Mouse (Mus musculus): Measurements from ENCODE around the gene Tmc1. TPM values are rescaled to one million over a fixed set of nuclear protein-coding genes. Genes with fewer than 3 reads are reported as not detected.

Gene Tmc1
- under 1 TPM; 0.39 to 0.60 (median 0.54) TPM for total RNA-seq (2022)

GRCm38 (mm10) chr19:20953874-20954273 lies at the start of gene Tmc1:
TSS of gene Tmc1 (minus strand) at chr19:20954202.
- DNase-seq (ENCODE audit: low spot score in 2 of 2), result no peak

- no peak for DNase-seq (ENCODE audit: low spot score in 2 of 2)
Observed at GRCm38 (mm10) chr19:21001552-21001951, 47.5 kb upstream of the Tmc1 start.

- DNase-seq (ENCODE audit: low spot score in 2 of 2), result no peak
Observed at GRCm38 (mm10) chr19:20979244-20979643, 25.2 kb upstream of the Tmc1 start.

GRCm38 (mm10) chr19:20978148-20978547 lies 24.1 kb upstream of the Tmc1 start:
- DNase-seq (ENCODE audit: low spot score in 2 of 2), result no peak

- DNase-seq (ENCODE audit: low spot score in 2 of 2), result no peak
Observed at GRCm38 (mm10) chr19:20971926-20972325, 17.9 kb upstream of the Tmc1 start.

GRCm38 (mm10) chr19:20954815-20955214 lies 813 bp upstream of the Tmc1 start:
- no peak for DNase-seq (ENCODE audit: low spot score in 2 of 2)

GRCm38 (mm10) chr19:20944446-20944845 lies 9.6 kb downstream of the Tmc1 start:
- no peak for DNase-seq (ENCODE audit: low spot score in 2 of 2)

GRCm38 (mm10) chr19:20924282-20924681 lies 29.7 kb downstream of the Tmc1 start:
- DNase-seq (ENCODE audit: low spot score in 2 of 2), result no peak

GRCm38 (mm10) chr19:20923336-20924211 lies 30.4 kb downstream of the Tmc1 start:
- no peak for DNase-seq (ENCODE audit: low spot score in 2 of 2)

- no peak for DNase-seq (ENCODE audit: low spot score in 2 of 2)
Observed at GRCm38 (mm10) chr19:20918241-20918640, 35.8 kb downstream of the Tmc1 start.

GRCm38 (mm10) chr19:20915151-20915550 lies 38.9 kb downstream of the Tmc1 start:
- DNase-seq (ENCODE audit: low spot score in 2 of 2), result no peak

GRCm38 (mm10) chr19:20910356-20910755 lies 43.6 kb downstream of the Tmc1 start:
- no peak for DNase-seq (ENCODE audit: low spot score in 2 of 2)

GRCm38 (mm10) chr19:20881205-20881604 lies 72.8 kb downstream of the Tmc1 start:
- no peak for DNase-seq (ENCODE audit: low spot score in 2 of 2)

- DNase-seq (ENCODE audit: low spot score in 2 of 2), result no peak
Observed at GRCm38 (mm10) chr19:20875881-20876280, 78.1 kb downstream of the Tmc1 start.

GRCm38 (mm10) chr19:20861779-20862178 lies 92.2 kb downstream of the Tmc1 start:
- DNase-seq (ENCODE audit: low spot score in 2 of 2), result no peak

- DNase-seq (ENCODE audit: low spot score in 2 of 2), result no peak
Observed at GRCm38 (mm10) chr19:20860270-20860669, 93.7 kb downstream of the Tmc1 start.

GRCm38 (mm10) chr19:20857819-20858218 lies 96.2 kb downstream of the Tmc1 start:
- DNase-seq (ENCODE audit: low spot score in 2 of 2), result no peak

GRCm38 (mm10) chr19:20848906-20849305 lies 105.1 kb downstream of the Tmc1 start:
- DNase-seq (ENCODE audit: low spot score in 2 of 2), result no peak

- DNase-seq (ENCODE audit: low spot score in 2 of 2), result no peak
Observed at GRCm38 (mm10) chr19:20847476-20848073, 106.4 kb downstream of the Tmc1 start.

- DNase-seq (ENCODE audit: low spot score in 2 of 2), result no peak
Observed at GRCm38 (mm10) chr19:20837422-20837821, 116.6 kb downstream of the Tmc1 start.

- no peak for DNase-seq (ENCODE audit: low spot score in 2 of 2)
Observed at GRCm38 (mm10) chr19:20836055-20836845, 117.8 kb downstream of the Tmc1 start.

GRCm38 (mm10) chr19:20834895-20835294 lies 119.1 kb downstream of the Tmc1 start:
- no peak for DNase-seq (ENCODE audit: low spot score in 2 of 2)

All from left cerebral cortex, adult 8-10 months (tissue).